Mouse (Mus musculus): ENCODE data around the gene Itga10. TPM values are rescaled to one million over a fixed set of nuclear protein-coding genes. Genes with fewer than 3 reads are reported as not detected.
"Not testable (repeated sequence)": the region's sequence is repeated elsewhere in the genome, so short reads cannot be mapped to it uniquely, and the experiment has no call there.

Gene Itga10
- total RNA-seq, 2 experiments from 2014 or later = not detected

GRCm38 (mm10) chr3:96632058-96632457, 13.3 kb upstream of the Itga10 start:
- no peak for ATAC-seq (replicated peaks; ENCODE audit: low FRiP score, poor library complexity, severe bottlenecking)

GRCm38 (mm10) chr3:96634015-96634414, 11.4 kb upstream of the Itga10 start:
- ATAC-seq (replicated peaks; ENCODE audit: low FRiP score, poor library complexity, severe bottlenecking) = no peak

- peak; percentile 96 for ATAC-seq (replicated peaks; ENCODE audit: low FRiP score, poor library complexity, severe bottlenecking)
These were observed 10.2 kb upstream of the Itga10 start, which contains the start of the genes Pex11b and Gm42957 for GRCm38 (mm10) chr3:96634928-96635879. Pex11b (plus strand) TSS chr3:96635376. Gm42957 (plus strand) TSS chr3:96635474.

- no peak for ATAC-seq (replicated peaks; ENCODE audit: low FRiP score, poor library complexity, severe bottlenecking)
These were observed 9.5 kb upstream of the Itga10 start for GRCm38 (mm10) chr3:96635906-96636305.

- ATAC-seq (replicated peaks; ENCODE audit: low FRiP score, poor library complexity, severe bottlenecking) = no peak
These were observed 8.9 kb upstream of the Itga10 start for GRCm38 (mm10) chr3:96636448-96636847.

- peak; percentile 64; the same call in 1 of the 2 replicates for ATAC-seq (replicated peaks; ENCODE audit: low FRiP score, poor library complexity, severe bottlenecking)
These were observed 6.2 kb upstream of the Itga10 start for GRCm38 (mm10) chr3:96639219-96639618.

GRCm38 (mm10) chr3:96647365-96647764, 2.0 kb downstream of the Itga10 start:
- ATAC-seq (replicated peaks; ENCODE audit: low FRiP score, poor library complexity, severe bottlenecking) = no peak

GRCm38 (mm10) chr3:96660901-96661300, 15.5 kb downstream of the Itga10 start:
- no peak for ATAC-seq (replicated peaks; ENCODE audit: low FRiP score, poor library complexity, severe bottlenecking)

GRCm38 (mm10) chr3:96662731-96663316, 17.4 kb downstream of the Itga10 start:
- ATAC-seq (replicated peaks; ENCODE audit: low FRiP score, poor library complexity, severe bottlenecking) = no peak

- peak; percentile 52 for ATAC-seq (replicated peaks; ENCODE audit: low FRiP score, poor library complexity, severe bottlenecking)
These were observed 18.3 kb downstream of the Itga10 start for GRCm38 (mm10) chr3:96663432-96664239.

- ATAC-seq (replicated peaks; ENCODE audit: low FRiP score, poor library complexity, severe bottlenecking) = not testable (repeated sequence)
These were observed 20.5 kb downstream of the Itga10 start for GRCm38 (mm10) chr3:96665732-96666363.

GRCm38 (mm10) chr3:96666916-96667315, 21.5 kb downstream of the Itga10 start:
- ATAC-seq (replicated peaks; ENCODE audit: low FRiP score, poor library complexity, severe bottlenecking) = no peak

- no peak for ATAC-seq (replicated peaks; ENCODE audit: low FRiP score, poor library complexity, severe bottlenecking)
These were observed 21.9 kb downstream of the Itga10 start for GRCm38 (mm10) chr3:96667316-96667715.

- ATAC-seq (replicated peaks; ENCODE audit: low FRiP score, poor library complexity, severe bottlenecking) = no peak
These were observed 23.2 kb downstream of the Itga10 start for GRCm38 (mm10) chr3:96668424-96669067.

GRCm38 (mm10) chr3:96669727-96670468, 24.5 kb downstream of the Itga10 start, which contains the start of gene Ankrd35:
Ankrd35 (plus strand) TSS chr3:96670131.
- ATAC-seq (replicated peaks; ENCODE audit: low FRiP score, poor library complexity, severe bottlenecking) = peak; percentile 92

GRCm38 (mm10) chr3:96671519-96671918, 26.1 kb downstream of the Itga10 start:
- no peak for ATAC-seq (replicated peaks; ENCODE audit: low FRiP score, poor library complexity, severe bottlenecking)

- ATAC-seq (replicated peaks; ENCODE audit: low FRiP score, poor library complexity, severe bottlenecking) = no peak
These were observed 28.1 kb downstream of the Itga10 start for GRCm38 (mm10) chr3:96673514-96673913.

- no peak for ATAC-seq (replicated peaks; ENCODE audit: low FRiP score, poor library complexity, severe bottlenecking)
These were observed 29.1 kb downstream of the Itga10 start for GRCm38 (mm10) chr3:96674442-96674841.
